8 mouse cellular contexts compared by ENCODE assay signal in the genomic region with DNA sequence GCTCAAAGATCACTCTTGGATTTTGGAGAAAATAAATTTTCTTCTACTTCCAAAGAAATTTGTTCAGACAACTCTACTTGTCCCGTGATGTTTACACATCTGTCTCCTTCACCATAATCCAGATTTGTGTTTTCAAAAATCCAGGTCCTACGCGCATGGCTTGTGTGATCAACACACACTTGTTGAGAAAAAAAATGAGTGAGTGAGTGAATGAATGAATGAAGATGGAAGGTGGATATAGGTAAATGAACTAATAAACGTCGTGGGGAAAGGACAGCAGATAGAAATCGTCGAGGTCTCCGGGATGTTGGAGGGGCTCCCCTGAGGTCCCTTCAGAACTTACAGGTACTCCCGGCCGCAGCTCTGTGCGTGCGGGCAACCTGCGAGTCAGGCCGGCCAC. TPM values are rescaled to one million over a fixed set of nuclear protein-coding genes. Genes with fewer than 3 reads are reported as not detected.
DNase-seq lines count a peak whose midpoint lies in the region; ATAC-seq lines count a peak whose summit lies in the region.

No protein-coding gene starts in this region.

- no peak for DNase-seq in kidney, postnatal 14 days
- no peak for DNase-seq in adrenal gland, postnatal 10 days
- DNase-seq in kidney, postnatal 25 days: no peak
- no peak for DNase-seq in layer of hippocampus, postnatal 14 days (ENCODE audit: low spot score in 2 of 2)

- WGBS in kidney, embryonic 15.5 days: under 1% methylated on average over 14 of the region's 14 CpGs
- 2% methylated on average over 14 of the region's 14 CpGs for WGBS in hindbrain, embryonic 16.5 days
- under 1% methylated on average over 14 of the region's 14 CpGs for WGBS in midbrain, embryonic 15.5 days

- no peak for ATAC-seq in kidney, embryonic 15.5 days (replicated peaks; ENCODE audit: low FRiP score)
- 0 out of 2 replicates have a peak, but pooled peaks have one; percentile 9 for ATAC-seq in hindbrain, embryonic 16.5 days
- ATAC-seq in midbrain, embryonic 15.5 days (replicated peaks): peak; percentile 18

- peak overlapping the region; percentile 76 for H3K4me2 ChIP-seq in kidney, embryonic 15.5 days
- peak overlapping the region; percentile 81 for H3K4me2 ChIP-seq in hindbrain, embryonic 16.5 days (ENCODE audit: low read length)
- H3K4me2 ChIP-seq in midbrain, embryonic 15.5 days: peak overlapping the region; percentile 51

- H3K9me3 ChIP-seq in kidney, embryonic 15.5 days (replicated peaks): no peaks in the 10 kb centered on the region
- H3K9me3 ChIP-seq in hindbrain, embryonic 16.5 days (ENCODE audit: control insufficient read depth, low read length): no peaks in the 10 kb centered on the region
- no peaks in the 10 kb centered on the region for H3K9me3 ChIP-seq in midbrain, embryonic 15.5 days

- peak overlapping the region; percentile 71 for H3K9ac ChIP-seq in kidney, embryonic 15.5 days
- H3K9ac ChIP-seq in hindbrain, embryonic 16.5 days (ENCODE audit: low read depth, low read length): peak overlapping the region; percentile 82
- H3K9ac ChIP-seq in midbrain, embryonic 15.5 days: peak overlapping the region; percentile 80

- peak overlapping the region; percentile 100 for H3K27ac ChIP-seq in kidney, embryonic 15.5 days
- H3K27ac ChIP-seq in brown adipose tissue, adult 24 weeks (replicated peaks; ENCODE audit: low read depth, low read length): peak overlapping the region; percentile 94
- peak overlapping the region; percentile 97 for H3K27ac ChIP-seq in hindbrain, embryonic 16.5 days (ENCODE audit: low read depth, low read length)
- peak overlapping the region; percentile 96 for H3K27ac ChIP-seq in midbrain, embryonic 15.5 days

- no peaks in the 10 kb centered on the region for H3K27me3 ChIP-seq in kidney, embryonic 15.5 days
- no peaks in the 10 kb centered on the region for H3K27me3 ChIP-seq in hindbrain, embryonic 16.5 days (replicated peaks; ENCODE audit: control insufficient read depth, insufficient read depth, low read length)
- H3K27me3 ChIP-seq in midbrain, embryonic 15.5 days (replicated peaks): no peaks in the 10 kb centered on the region

- peak overlapping the region; percentile 63 for H3K4me3 ChIP-seq in kidney, embryonic 15.5 days (replicated peaks)
- peak overlapping the region; percentile 85 for H3K4me3 ChIP-seq in brown adipose tissue, adult 24 weeks (ENCODE audit: insufficient read depth, low read depth, low read length)
- peak overlapping the region; percentile 86 for H3K4me3 ChIP-seq in hindbrain, embryonic 16.5 days (ENCODE audit: low read length)
- peak overlapping the region; percentile 80 for H3K4me3 ChIP-seq in midbrain, embryonic 15.5 days

- H3K36me3 ChIP-seq in kidney, embryonic 15.5 days: peaks cover 28% of the 10 kb centered on the region
- H3K36me3 ChIP-seq in hindbrain, embryonic 16.5 days (ENCODE audit: control insufficient read depth, insufficient read depth, low read length): peaks cover 8% of the 10 kb centered on the region
- no peaks in the 10 kb centered on the region; the same call in 1 of the 2 replicates for H3K36me3 ChIP-seq in midbrain, embryonic 15.5 days (replicated peaks)

- H3K4me1 ChIP-seq in kidney, embryonic 15.5 days: peaks cover 57% of the 10 kb centered on the region
- peaks cover 5% of the 10 kb centered on the region; the same call in 1 of the 2 replicates for H3K4me1 ChIP-seq in brown adipose tissue, adult 24 weeks (ENCODE audit: control insufficient read depth, insufficient read depth, insufficient read length, low read length)
- H3K4me1 ChIP-seq in hindbrain, embryonic 16.5 days (ENCODE audit: control insufficient read depth, insufficient read depth, low read depth, low read length): peaks cover 23% of the 10 kb centered on the region
- H3K4me1 ChIP-seq in midbrain, embryonic 15.5 days: peaks cover 40% of the 10 kb centered on the region

RNA-seq across cellular contexts. Expression of gene Ppil1, which starts 0.6 kb away (rescaled TPM):
- 171 and 182 TPM in 2 replicates for polyA plus RNA-seq in kidney, embryonic 15.5 days (2015; fragmentation: Nextera tagmentation; extraction: Ambion mirVana)
- polyA plus RNA-seq in brown adipose tissue, adult 24 weeks (2012; ENCODE audit: insufficient read depth, insufficient read length, missing spikeins): 20.1 and 20.9 TPM in 2 replicates
- 105 and 113 TPM in 2 replicates for polyA plus RNA-seq in hindbrain, embryonic 16.5 days (2015; fragmentation: Nextera tagmentation; extraction: Ambion mirVana)
- 113 and 119 TPM in 2 replicates for polyA plus RNA-seq in midbrain, embryonic 15.5 days (2015; fragmentation: Nextera tagmentation; extraction: Ambion mirVana)
- 10 to 100 TPM; 24.6 to 27.9 TPM for total RNA-seq in adrenal gland, postnatal 10 days (2021)
- 10 to 100 TPM; 17.3 to 18.1 TPM for total RNA-seq in layer of hippocampus, postnatal 14 days (2021)

RNA-seq across cellular contexts. Expression of gene BC004004, which starts 5.2 kb away (rescaled TPM):
- 67.6 and 73.2 TPM in 2 replicates for polyA plus RNA-seq in kidney, embryonic 15.5 days (2015; fragmentation: Nextera tagmentation; extraction: Ambion mirVana)
- polyA plus RNA-seq in brown adipose tissue, adult 24 weeks (2012; ENCODE audit: insufficient read depth, insufficient read length, missing spikeins): 180 and 221 TPM in 2 replicates
- polyA plus RNA-seq in hindbrain, embryonic 16.5 days (2015; fragmentation: Nextera tagmentation; extraction: Ambion mirVana): 118 and 123 TPM in 2 replicates
- 112 and 114 TPM in 2 replicates for polyA plus RNA-seq in midbrain, embryonic 15.5 days (2015; fragmentation: Nextera tagmentation; extraction: Ambion mirVana)
- 100 to 1,000 TPM; 158 to 160 TPM for total RNA-seq in adrenal gland, postnatal 10 days (2021)
- 10 to 100 TPM; 88.1 to 93.8 TPM for total RNA-seq in layer of hippocampus, postnatal 14 days (2021)

RNA-seq across cellular contexts. Expression of gene Cpne5, which starts 25.4 kb away (rescaled TPM):
- polyA plus RNA-seq in kidney, embryonic 15.5 days (2015; fragmentation: Nextera tagmentation; extraction: Ambion mirVana): 7.8 and 9.4 TPM in 2 replicates
- polyA plus RNA-seq in brown adipose tissue, adult 24 weeks (2012; ENCODE audit: insufficient read depth, insufficient read length, missing spikeins): not detected in 2 replicates
- polyA plus RNA-seq in hindbrain, embryonic 16.5 days (2015; fragmentation: Nextera tagmentation; extraction: Ambion mirVana): 48.1 and 51.2 TPM in 2 replicates
- polyA plus RNA-seq in midbrain, embryonic 15.5 days (2015; fragmentation: Nextera tagmentation; extraction: Ambion mirVana): 38.3 and 41.3 TPM in 2 replicates
- 1 to 10 TPM; 1.0 to 1.6 TPM for total RNA-seq in adrenal gland, postnatal 10 days (2021)
- 10 to 100 TPM; 42.5 to 48.4 TPM for total RNA-seq in layer of hippocampus, postnatal 14 days (2021)

RNA-seq across cellular contexts. Expression of gene Pi16, which starts 54.1 kb away (rescaled TPM):
- polyA plus RNA-seq in kidney, embryonic 15.5 days (2015; fragmentation: Nextera tagmentation; extraction: Ambion mirVana): 3.4 and 5.8 TPM in 2 replicates
- polyA plus RNA-seq in brown adipose tissue, adult 24 weeks (2012; ENCODE audit: insufficient read depth, insufficient read length, missing spikeins): 32.6 and 73.5 TPM in 2 replicates
- 2.0 and 2.4 TPM in 2 replicates for polyA plus RNA-seq in hindbrain, embryonic 16.5 days (2015; fragmentation: Nextera tagmentation; extraction: Ambion mirVana)
- polyA plus RNA-seq in midbrain, embryonic 15.5 days (2015; fragmentation: Nextera tagmentation; extraction: Ambion mirVana): 3.6 and 4.0 TPM in 2 replicates
- total RNA-seq in adrenal gland, postnatal 10 days (2021): 10 to 100 TPM; 24.5 to 26.1 TPM
- 1 to 10 TPM; 1.6 to 1.9 TPM for total RNA-seq in layer of hippocampus, postnatal 14 days (2021)
